Mouse (Mus musculus) G1E-ER4 (cell line): Measurements from ENCODE around the gene Dnpep. TPM values are rescaled to one million over a fixed set of nuclear protein-coding genes. Genes with fewer than 3 reads are reported as not detected.

Experiments
- GATA1 ChIP-seq: IDR thresholded peaks from one replicate; pipeline ENCODE4 v1.8.0; 2012; ENCODE audit warnings: low read length, inconsistent platforms
- polyA plus RNA-seq: library from polyadenylated mRNA; stranded (reverse); fragments of >175 nt; gene quantifications from 2 replicates; pipeline ENCODE4 v1.2.3, GENCODE M21; 2012

Gene Dnpep
- polyA plus RNA-seq, 1 experiment = 46.2 TPM

GRCm38 (mm10) chr1:75292476-75293330 lies 25.1 kb downstream of the Dnpep start:
- TF ChIP-seq GATA1 = no peak

DNA sequence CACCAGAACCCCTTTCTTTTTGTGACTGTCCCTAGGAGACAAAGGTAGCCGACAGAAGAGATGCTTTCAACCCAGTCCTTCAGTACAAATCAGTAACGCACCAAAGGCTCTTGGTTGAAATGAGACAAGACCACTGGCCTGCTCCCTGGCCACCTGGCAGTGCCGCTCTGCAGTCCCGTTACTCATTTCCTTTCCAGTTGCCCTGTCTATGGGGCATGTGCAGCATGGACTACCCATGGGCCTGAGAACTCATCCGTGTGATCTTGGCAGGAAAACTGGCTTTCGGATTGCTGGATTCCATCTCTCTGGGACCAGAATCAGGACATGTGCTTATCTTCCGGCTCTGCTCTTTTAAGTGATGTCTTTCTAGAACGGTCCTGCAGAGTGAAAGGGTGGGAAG lies 26.5 kb downstream of the Dnpep start:
- TF ChIP-seq GATA1 = no peak

DNA sequence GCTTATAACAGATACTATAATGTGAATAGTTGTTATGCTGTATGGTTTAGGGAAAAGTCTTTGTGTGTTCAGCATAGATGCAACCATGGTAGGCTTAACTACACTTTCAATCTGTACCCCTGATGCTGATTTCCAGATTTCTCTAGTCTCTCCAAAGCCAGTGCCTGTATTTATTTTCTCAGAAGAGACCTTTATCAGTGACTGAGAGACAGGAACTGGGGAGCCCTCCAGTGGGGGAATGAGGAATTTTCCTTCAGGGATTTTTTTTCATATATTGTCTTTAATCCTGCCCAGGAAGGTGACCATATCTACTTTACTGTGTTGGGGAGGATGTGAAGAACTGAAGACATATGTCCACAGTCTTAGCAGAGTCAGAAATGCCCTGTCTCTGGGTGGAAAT lies 27.2 kb downstream of the Dnpep start:
- TF ChIP-seq GATA1 = no peak

DNA sequence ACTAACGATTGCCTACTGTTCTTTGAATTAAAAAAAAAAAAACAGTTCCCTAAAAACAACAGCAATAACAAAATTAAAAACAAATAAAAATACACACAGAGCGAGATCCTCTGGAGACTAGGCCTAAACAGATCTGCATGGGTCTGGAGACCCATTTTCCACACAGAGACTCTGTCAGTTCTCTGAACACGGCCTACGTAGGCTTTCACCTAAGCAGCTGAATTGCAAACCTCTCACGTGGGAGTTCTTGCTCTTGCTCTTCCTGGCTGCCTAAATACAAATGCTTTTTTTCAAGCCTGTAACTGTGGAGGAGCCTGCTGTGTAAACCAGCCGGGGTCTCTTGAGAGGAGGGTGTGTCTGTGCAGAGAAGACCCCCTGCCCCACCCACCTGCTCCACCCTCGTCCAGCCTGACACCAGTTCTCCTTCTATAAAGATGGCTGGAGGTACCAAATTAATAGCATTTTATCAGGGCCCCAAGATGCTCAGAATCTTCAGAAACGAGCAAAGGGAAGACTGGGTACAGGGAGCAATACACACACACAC lies 27.8 kb downstream of the Dnpep start:
- TF ChIP-seq GATA1 = no peak

DNA sequence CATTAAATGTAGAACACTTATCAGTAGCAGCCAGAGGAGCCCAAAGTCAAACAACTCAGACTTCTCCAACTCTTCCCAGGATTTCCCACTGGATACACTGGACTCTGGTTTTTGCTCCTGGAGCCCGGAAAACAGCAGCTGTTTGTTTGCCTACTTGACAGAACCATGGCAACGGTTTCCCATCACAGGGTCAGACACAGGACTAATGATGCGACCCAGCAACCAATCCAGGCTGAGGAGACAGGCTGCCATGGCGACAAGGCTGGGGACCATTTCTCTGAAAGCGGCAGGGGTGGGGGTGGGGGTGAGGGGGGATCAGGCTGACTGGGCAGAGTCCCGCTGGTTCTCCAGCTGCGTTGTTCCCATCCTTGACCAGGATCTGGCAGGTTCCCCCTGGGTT lies 28.4 kb downstream of the Dnpep start:
- TF ChIP-seq GATA1 = no peak

GRCm38 (mm10) chr1:75284911-75285310 lies 32.9 kb downstream of the Dnpep start:
- TF ChIP-seq GATA1 = no peak

DNA sequence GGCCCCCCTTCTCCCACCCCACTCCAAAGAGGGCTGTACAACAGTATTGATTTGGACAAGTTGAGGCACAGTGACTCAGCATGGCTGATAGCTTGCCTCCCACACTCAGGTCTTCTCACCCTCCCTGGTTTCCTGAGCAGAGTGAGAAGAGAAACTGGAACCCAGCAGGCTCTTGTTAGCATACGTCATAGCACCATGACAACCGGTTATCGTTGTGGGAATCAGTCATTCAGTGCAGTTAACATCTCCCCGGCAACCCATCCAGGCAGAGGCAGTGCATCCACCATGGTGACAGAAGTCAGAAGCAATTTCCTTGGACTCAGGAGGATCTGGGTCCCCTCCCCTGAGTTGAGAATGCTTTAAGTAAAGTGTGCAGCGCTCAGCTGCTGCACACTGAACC lies 34.8 kb downstream of the Dnpep start:
- TF ChIP-seq GATA1 = no peak

DNA sequence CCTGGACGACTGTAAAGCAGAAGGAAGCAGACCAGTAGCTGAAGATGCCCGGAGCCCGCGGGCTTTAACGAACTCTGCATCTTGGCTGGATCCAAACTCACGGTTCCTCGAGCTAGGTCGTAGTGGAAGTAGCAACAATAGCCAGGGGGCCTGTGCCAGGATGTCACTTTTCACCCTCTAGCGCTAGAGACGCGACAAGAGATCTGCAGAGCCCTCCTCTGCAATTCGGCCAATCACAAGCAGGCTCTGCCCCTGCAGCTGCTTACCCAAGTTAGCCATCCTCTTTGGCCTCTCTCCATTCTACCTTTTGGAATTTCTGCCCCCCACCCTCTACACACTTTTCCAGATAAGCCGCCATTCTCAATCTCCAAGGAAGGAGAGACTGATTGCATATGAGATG lies 39.6 kb downstream of the Dnpep start, which contains the start of gene Resp18:
TSS of gene Resp18 (minus strand) at position 188 of the 400 bp plus-strand sequence.
- TF ChIP-seq GATA1 = no peak

DNA sequence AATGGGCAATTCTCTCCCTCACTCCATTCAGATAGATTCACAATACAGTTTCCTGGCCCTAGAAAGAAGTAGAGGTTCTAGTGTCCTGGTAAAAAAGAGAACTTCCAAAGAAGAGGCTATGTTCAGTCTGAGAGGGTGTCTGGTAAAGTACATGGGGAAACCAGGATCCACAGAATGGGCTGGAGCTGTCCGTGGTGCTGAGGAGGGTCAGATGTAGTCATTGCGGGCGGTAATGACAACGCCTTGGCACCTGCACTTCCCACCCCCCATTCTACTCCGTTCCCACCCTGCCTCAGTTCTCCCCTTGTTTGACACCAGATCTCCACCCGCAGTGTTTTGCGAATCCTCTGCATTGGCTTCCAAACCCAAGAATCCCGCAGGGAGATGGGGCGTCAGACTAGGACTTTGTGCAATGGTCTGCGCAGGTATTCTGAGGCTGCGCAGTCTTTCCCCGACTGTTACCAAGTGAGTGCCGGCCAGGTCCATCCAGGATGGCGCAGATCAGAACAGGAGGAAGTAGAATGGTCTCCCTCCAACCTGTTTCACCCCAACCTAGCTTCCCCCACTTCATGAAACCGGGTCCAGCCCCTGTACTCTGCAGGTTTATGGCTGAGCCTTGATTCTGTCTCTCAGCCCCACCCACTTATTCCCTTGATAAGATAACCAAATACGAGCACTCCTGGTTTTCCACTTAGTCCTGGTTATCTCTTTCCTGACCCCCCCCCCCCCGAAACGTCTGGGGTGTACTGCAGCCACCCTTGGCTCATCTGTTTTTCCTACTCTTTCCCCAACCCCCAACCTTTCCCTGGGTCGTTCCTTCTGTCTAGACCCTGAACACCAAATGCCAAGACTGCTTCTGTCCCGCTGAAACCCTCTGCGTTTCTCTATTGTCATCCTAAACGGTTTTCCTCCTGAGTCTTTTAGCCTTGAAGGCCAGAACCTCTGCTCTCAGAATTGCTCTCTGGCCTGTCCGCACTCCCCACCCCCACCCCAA lies 40.3 kb downstream of the Dnpep start:
- TF ChIP-seq GATA1 = no peak

DNA sequence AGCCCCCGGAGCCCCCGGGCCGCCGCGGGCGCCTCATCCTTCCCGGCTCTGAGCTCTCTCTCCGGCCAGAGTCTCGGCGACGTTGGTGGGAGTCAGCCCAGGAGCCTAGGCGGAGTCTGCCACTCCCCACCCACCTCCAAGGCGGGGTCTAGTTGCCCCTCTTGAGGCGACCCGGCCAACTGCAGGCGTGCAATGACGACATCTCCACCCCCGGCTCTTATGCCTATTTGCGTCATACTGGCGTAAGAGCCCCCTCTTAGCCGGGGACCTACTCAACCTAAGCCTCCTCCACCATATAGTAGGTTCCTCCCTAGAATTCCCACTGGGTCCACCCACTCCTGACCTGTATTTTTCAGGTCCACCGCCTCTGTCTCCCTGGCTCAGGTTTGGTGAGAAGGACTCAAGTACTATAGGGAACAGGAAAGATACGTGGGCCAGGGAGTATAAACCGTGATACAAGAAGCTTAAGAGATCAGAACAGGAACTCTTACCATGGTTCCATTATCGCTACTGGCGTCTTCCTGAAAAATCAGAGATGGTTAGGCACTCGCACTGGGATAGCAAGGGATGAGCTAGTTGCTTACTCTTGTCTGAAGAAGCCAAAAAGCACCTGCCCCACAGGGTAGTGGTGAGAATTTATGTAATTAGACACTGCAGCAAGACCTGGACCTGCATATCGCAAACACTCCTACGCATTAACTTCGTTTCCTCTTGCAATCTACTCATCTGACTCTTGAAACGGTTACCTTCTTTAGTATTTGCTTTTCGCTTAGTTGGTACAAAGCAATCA lies 53.5 kb downstream of the Dnpep start, which contains the start of gene Ptprn:
TSS of gene Ptprn (minus strand) at position 412 of the 790 bp plus-strand sequence.
- no peak for TF ChIP-seq GATA1

GRCm38 (mm10) chr1:75262969-75263951 lies 54.5 kb downstream of the Dnpep start:
- no peak for TF ChIP-seq GATA1

- no peak for TF ChIP-seq GATA1
Observed at GRCm38 (mm10) chr1:75261278-75261677, 56.5 kb downstream of the Dnpep start.

Other genes with a start within 250 kb of the Dnpep start
- gene Nhej1, start 192.8 kb downstream of the Dnpep start, polyA plus RNA-seq = 0.24 and 0.27 TPM in 2 replicates
- 0.13 TPM in 2 replicates for gene Slc23a3, start 184.1 kb downstream of the Dnpep start, polyA plus RNA-seq
- 92.2 and 100 TPM in 2 replicates for gene Cnppd1, start 175.3 kb downstream of the Dnpep start, polyA plus RNA-seq
- 93.7 and 148 TPM in 2 replicates for gene Retreg2, start 175.2 kb downstream of the Dnpep start, polyA plus RNA-seq
- 21.4 and 28.2 TPM in 2 replicates for gene Zfand2b, start 149.3 kb downstream of the Dnpep start, polyA plus RNA-seq
- 17.2 and 22.2 TPM in 2 replicates for gene Abcb6, start 137.6 kb downstream of the Dnpep start, polyA plus RNA-seq
- 14.3 and 16.1 TPM in 2 replicates for gene Ankzf1, start 125.8 kb downstream of the Dnpep start, polyA plus RNA-seq
- gene Atg9a, start 125.8 kb downstream of the Dnpep start, polyA plus RNA-seq = 44.2 and 52.5 TPM in 2 replicates
- 0.45 and 0.86 TPM in 2 replicates for gene Glb1l, start 107.2 kb downstream of the Dnpep start, polyA plus RNA-seq
- 143 and 217 TPM in 2 replicates for gene Stk16, start 107.2 kb downstream of the Dnpep start, polyA plus RNA-seq
- gene Tuba4a, start 98.1 kb downstream of the Dnpep start, polyA plus RNA-seq = 26.0 and 85.0 TPM in 2 replicates
- gene A630095N17Rik, start 85.9 kb downstream of the Dnpep start, polyA plus RNA-seq = not detected in 2 replicates
- gene Dnajb2, start 81.6 kb downstream of the Dnpep start, polyA plus RNA-seq = 11.3 and 14.7 TPM in 2 replicates
- gene Ptprn, start 53.5 kb downstream of the Dnpep start, polyA plus RNA-seq = 1.1 and 1.4 TPM in 2 replicates
- not detected in 2 replicates for gene Resp18, start 39.6 kb downstream of the Dnpep start, polyA plus RNA-seq
- gene Des, start 42.3 kb upstream of the Dnpep start, polyA plus RNA-seq = 1.4 and 1.6 TPM in 2 replicates
- gene Speg, start 57.3 kb upstream of the Dnpep start, polyA plus RNA-seq = 0.09 and 0.33 TPM in 2 replicates
- gene Gmppa, start 117.9 kb upstream of the Dnpep start, polyA plus RNA-seq = 292 TPM in 2 replicates
- gene Asic4, start 132.4 kb upstream of the Dnpep start, polyA plus RNA-seq = 0.40 and 0.56 TPM in 2 replicates
- gene Chpf, start 161.3 kb upstream of the Dnpep start, polyA plus RNA-seq = 99.0 and 103 TPM in 2 replicates
- gene Tmem198, start 161.5 kb upstream of the Dnpep start, polyA plus RNA-seq = 2.4 and 4.1 TPM in 2 replicates
- gene Obsl1, start 188.5 kb upstream of the Dnpep start, polyA plus RNA-seq = not detected in 2 replicates
- not detected in 2 replicates for gene Inha, start 189.1 kb upstream of the Dnpep start, polyA plus RNA-seq
- 134 and 160 TPM in 2 replicates for gene Stk11ip, start 203.5 kb upstream of the Dnpep start, polyA plus RNA-seq
- gene Slc4a3, start 228.3 kb upstream of the Dnpep start, polyA plus RNA-seq = not detected in 2 replicates